Mouse (Mus musculus): ENCODE measurements at regions not wholly inside any gene's neighbourhood (a gene's known extent, or its start where the extent isn't known, plus 50 kb on each side); places are given as distances from the start of the nearest gene placed in this dataset.
"Not testable (repeated sequence)": the region's sequence is repeated elsewhere in the genome, so short reads cannot be mapped to it uniquely, and the experiment has no call there.

GRCm38 (mm10) chr13:62016168-62016502 lies 113.6 kb upstream of the Zfp808 start:
- TF ChIP-seq CTCF (conservative IDR thresholded peaks at IDR 0.05; ENCODE audit: insufficient read depth, insufficient read length, low read depth, low read length); POLR2A (IDR thresholded peaks at IDR 0.05; ENCODE audit: low read depth, low read length): not testable (repeated sequence)

Data from kidney, adult 2 months (tissue).